Mouse (Mus musculus) ES-E14 (cell line): Measurements from ENCODE around the gene Tspan32.

Experiments
- CHD2 ChIP-seq: IDR thresholded peaks from 2 replicates; pipeline ENCODE4 v1.6.1; 2014; ENCODE audit warnings: mild to moderate bottlenecking, low read depth, low read length, inconsistent platforms
- HCFC1 ChIP-seq: IDR thresholded peaks from 2 replicates; pipeline ENCODE4 v1.6.1; 2012; ENCODE audit warnings: low read length, inconsistent platforms, borderline replicate concordance; ENCODE audit not compliant: insufficient read depth
- ZC3H11A ChIP-seq: IDR thresholded peaks from 2 replicates; pipeline ENCODE4 v1.6.1; 2012; ENCODE audit warnings: low read depth, mild to moderate bottlenecking, inconsistent platforms, low read length, borderline replicate concordance
- ZNF384 ChIP-seq: IDR thresholded peaks from 2 replicates; pipeline ENCODE4 v1.6.1; 2012; ENCODE audit warnings: low read depth, low read length, inconsistent platforms

DNA sequence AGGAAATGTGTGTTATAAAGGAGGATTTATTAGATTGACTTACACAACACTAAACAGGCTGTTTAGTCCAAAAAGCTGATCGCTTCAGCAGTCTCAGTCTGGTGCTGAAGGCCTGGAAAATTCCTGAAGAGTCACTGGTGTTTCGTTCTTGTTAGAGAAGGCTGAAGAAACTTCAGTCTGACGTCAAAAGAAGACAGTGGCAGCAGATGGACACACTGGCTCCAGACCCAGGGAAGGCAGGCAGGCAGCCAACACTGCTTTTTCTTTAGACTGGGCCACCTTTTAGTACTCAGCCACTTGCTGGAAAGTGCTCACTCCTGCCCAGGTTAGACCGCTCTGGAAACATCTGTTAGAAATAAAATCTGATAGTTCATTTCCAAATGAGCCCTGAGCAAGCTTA, 28.7 kb downstream of the Tspan32 start:
- TF ChIP-seq HCFC1 (no peak), ZNF384 (no peak), CHD2 (no peak), ZC3H11A (no peak)
